Mouse (Mus musculus) intestine, embryonic 16.5 days (tissue): ENCODE results near the gene Spata48. TPM values are rescaled to one million over a fixed set of nuclear protein-coding genes. Genes with fewer than 3 reads are reported as not detected.

ENCODE experiments used
- ATAC-seq: fragments of 200-750 bp; cut with Nextera tagmentation; 2 replicates; pipeline ENCODE4 v1.8.0; 2017; ENCODE audit warnings: moderate TSS enrichment, moderate library complexity
- H3K27ac ChIP-seq: fragments of 300-500 bp; sonication (generic); 2 replicates; pipeline ENCODE4 v1.5.1; 2014; ENCODE audit warnings: mild to moderate bottlenecking, low read length
- H3K27me3 ChIP-seq: fragments of 300-500 bp; sonication (generic); replicated peaks from 2 replicates; pipeline ENCODE4 v1.6.1; 2014; ENCODE audit warnings: low read length, control low read depth, mixed read lengths; ENCODE audit not compliant: control insufficient read depth, insufficient read depth
- H3K36me3 ChIP-seq: fragments of 300-500 bp; sonication (generic); 2 replicates; pipeline ENCODE4 v1.6.1; 2014; ENCODE audit warnings: low read length, control low read depth; ENCODE audit not compliant: control insufficient read depth, insufficient read depth
- H3K4me1 ChIP-seq: fragments of 300-500 bp; sonication (generic); 2 replicates; pipeline ENCODE4 v1.6.1; 2014; ENCODE audit warnings: low read length, control low read depth, mixed read lengths; ENCODE audit not compliant: control insufficient read depth, insufficient read depth
- H3K4me2 ChIP-seq: fragments of 300-500 bp; sonication (generic); 2 replicates; pipeline ENCODE4 v1.6.1; 2014; ENCODE audit warnings: low read depth, low read length, control low read depth
- H3K4me3 ChIP-seq: fragments of 300-500 bp; sonication (generic); 2 replicates; pipeline ENCODE4 v1.5.1; 2014; ENCODE audit warnings: mild to moderate bottlenecking, low read length
- H3K9ac ChIP-seq: fragments of 300-500 bp; sonication (generic); 2 replicates; pipeline ENCODE4 v1.6.1; 2014; ENCODE audit warnings: low read depth, low read length
- H3K9me3 ChIP-seq: fragments of 300-500 bp; sonication (generic); 2 replicates; pipeline ENCODE4 v1.6.1; 2016; ENCODE audit warnings: low read length, control low read depth; ENCODE audit not compliant: control insufficient read depth
- WGBS: fragments of 180-500 bp; shearing (Covaris S2); extraction: QIAGEN DNeasy Blood & Tissue Kit; methylation state at CpG from one replicate; pipeline ENCODE4 v1.1.7; 2014; 5-methylcytosine and 5-hydroxymethylcytosine counted together
- polyA plus RNA-seq: library from polyadenylated mRNA; unstranded; fragments of >200 nt; fragmentation: Nextera tagmentation; extraction: Ambion mirVana; gene quantifications from 2 replicates; pipeline ENCODE4 v1.2.1, GENCODE M21; 2015

Gene Spata48
- polyA plus RNA-seq, 1 experiment from 2014 or later, result 0.61 TPM

DNA sequence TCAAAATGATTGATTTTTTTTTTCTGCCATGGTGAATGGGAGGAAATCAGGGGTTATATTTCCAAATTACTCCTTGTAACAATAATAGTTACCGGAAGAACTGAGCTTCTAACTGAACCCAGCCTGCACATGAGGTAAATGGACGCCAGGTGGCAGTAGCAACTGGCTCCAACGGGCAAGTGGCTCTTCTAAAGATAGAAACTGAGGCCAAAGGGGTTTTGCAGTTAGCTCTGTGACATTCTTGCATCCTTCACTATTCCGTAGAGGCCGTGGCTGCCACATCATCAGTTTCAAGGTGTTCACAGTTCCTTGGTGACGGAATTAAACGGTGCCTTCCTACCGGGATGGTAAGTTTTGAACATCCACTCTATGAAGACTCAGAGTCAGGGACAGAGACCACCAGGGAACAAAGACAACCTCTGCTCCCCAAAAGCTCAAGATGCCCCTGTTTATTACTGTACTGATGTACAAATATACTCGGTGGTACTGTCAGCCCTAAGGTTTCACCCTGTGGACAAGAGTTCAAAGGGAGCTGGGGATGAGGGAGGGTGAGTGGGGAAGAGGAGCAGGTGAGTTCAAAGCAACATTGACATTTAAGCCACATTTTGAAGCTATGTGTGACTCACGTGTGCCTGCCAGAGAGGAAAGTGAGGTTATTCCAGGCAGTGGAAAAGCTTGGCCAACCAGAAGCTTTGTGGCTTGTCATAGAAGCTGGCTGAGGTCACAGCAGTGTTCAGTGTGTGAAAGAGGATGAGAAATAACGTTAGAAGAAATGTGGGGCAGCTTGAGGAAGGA, 95.5 kb downstream of the Spata48 start:
- ATAC-seq, result no peak
- WGBS, result 43% methylated on average over 11 of the region's 11 CpGs
- Histone ChIP-seq H3K4me1 (no peaks in the 10 kb centered on the region), H3K4me3 (no peak overlapping the region), H3K4me2 (no peak overlapping the region), H3K27me3 (no peaks in the 10 kb centered on the region), H3K36me3 (no peaks in the 10 kb centered on the region), H3K9ac (no peak overlapping the region), H3K27ac (no peak overlapping the region), H3K9me3 (no peaks in the 10 kb centered on the region)

DNA sequence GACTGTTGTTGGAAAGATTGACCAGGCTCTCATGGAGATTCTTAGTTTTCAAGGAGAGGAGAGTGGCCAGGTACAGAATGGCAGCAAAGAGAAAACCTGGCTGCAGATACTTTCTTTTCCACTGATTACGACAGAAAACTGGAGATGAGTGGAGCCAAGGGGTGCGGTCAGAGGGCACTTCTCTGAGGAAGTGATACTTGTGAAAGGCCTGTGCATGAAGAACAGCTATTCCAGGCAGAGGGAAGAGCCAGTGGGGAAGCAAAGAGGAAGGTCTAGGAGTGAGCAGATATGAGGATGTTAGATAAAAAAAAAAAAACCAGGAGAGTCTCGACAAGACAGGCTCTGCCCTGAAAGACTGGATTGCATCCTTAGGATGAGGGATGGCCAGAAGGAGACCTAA, 96.8 kb downstream of the Spata48 start:
- 65% methylated on average over 3 of the region's 3 CpGs for WGBS
- Histone ChIP-seq H3K4me1 (no peaks in the 10 kb centered on the region), H3K4me3 (no peak overlapping the region), H3K4me2 (no peak overlapping the region), H3K27me3 (no peaks in the 10 kb centered on the region), H3K27ac (no peak overlapping the region), H3K36me3 (no peaks in the 10 kb centered on the region), H3K9ac (no peak overlapping the region), H3K9me3 (no peaks in the 10 kb centered on the region)
- ATAC-seq, result no peak

GRCm38 (mm10) chr11:11559099-11559686, 97.3 kb downstream of the Spata48 start:
- Histone ChIP-seq H3K27ac (no peak overlapping the region), H3K4me3 (no peak overlapping the region), H3K4me2 (no peak overlapping the region), H3K36me3 (no peaks in the 10 kb centered on the region), H3K9ac (no peak overlapping the region), H3K4me1 (peaks cover 1% of the 10 kb centered on the region; the same call in 1 of the 2 replicates), H3K9me3 (no peaks in the 10 kb centered on the region), H3K27me3 (no peaks in the 10 kb centered on the region)
- no peak for ATAC-seq
- WGBS, result 82% methylated on average over 7 of the region's 7 CpGs

- no peak overlapping the region for H3K4me2 ChIP-seq
- H3K4me1 ChIP-seq, result peaks cover 3% of the 10 kb centered on the region; the same call in 1 of the 2 replicates
- H3K4me3 ChIP-seq, result no peak overlapping the region
- no peak overlapping the region for H3K9ac ChIP-seq
- no peaks in the 10 kb centered on the region for H3K27me3 ChIP-seq
- no peaks in the 10 kb centered on the region for H3K9me3 ChIP-seq
- H3K36me3 ChIP-seq, result no peaks in the 10 kb centered on the region
- no peak overlapping the region for H3K27ac ChIP-seq
- no peak for ATAC-seq
- WGBS, result 84% methylated on average over 6 of the region's 6 CpGs
These were observed 99.2 kb downstream of the Spata48 start for GRCm38 (mm10) chr11:11561118-11561517.

- ATAC-seq, result 0 out of 2 replicates have a peak, but pooled peaks have one; percentile 33
These were observed 102.6 kb downstream of the Spata48 start for GRCm38 (mm10) chr11:11564266-11565044.

More at GRCm38 (mm10) chr11:11564266-11565044, 102.6 kb downstream of the Spata48 start:
- Histone ChIP-seq H3K4me2 (no peak overlapping the region), H3K9ac (no peak overlapping the region), H3K27ac (no peak overlapping the region), H3K27me3 (no peaks in the 10 kb centered on the region), H3K4me1 (peaks cover 3% of the 10 kb centered on the region; the same call in 1 of the 2 replicates), H3K4me3 (no peak overlapping the region), H3K9me3 (no peaks in the 10 kb centered on the region), H3K36me3 (no peaks in the 10 kb centered on the region)
- WGBS, result 69% methylated on average over 7 of the region's 7 CpGs

Other genes starting within 250 kb of the Spata48 start
- 0.34 TPM in 2 replicates for gene Zpbp, start 314 bp downstream of the Spata48 start, polyA plus RNA-seq
- gene 4930512M02Rik, start 165.7 kb downstream of the Spata48 start, polyA plus RNA-seq, result not detected in 2 replicates
- 1.5 and 1.9 TPM in 2 replicates for gene Ikzf1, start 222.9 kb downstream of the Spata48 start, polyA plus RNA-seq